Mouse (Mus musculus): ENCODE data around the gene Leng1. TPM values are rescaled to one million over a fixed set of nuclear protein-coding genes. Genes with fewer than 3 reads are reported as not detected.

Leng1 gene
- polyA plus RNA-seq (2017; shearing (Covaris generic)): 25.6 TPM

GRCm38 (mm10) chr7:3665215-3666114 lies at the start of gene Leng1:
TSS of gene Leng1 (minus strand) at chr7:3665840.

DNA sequence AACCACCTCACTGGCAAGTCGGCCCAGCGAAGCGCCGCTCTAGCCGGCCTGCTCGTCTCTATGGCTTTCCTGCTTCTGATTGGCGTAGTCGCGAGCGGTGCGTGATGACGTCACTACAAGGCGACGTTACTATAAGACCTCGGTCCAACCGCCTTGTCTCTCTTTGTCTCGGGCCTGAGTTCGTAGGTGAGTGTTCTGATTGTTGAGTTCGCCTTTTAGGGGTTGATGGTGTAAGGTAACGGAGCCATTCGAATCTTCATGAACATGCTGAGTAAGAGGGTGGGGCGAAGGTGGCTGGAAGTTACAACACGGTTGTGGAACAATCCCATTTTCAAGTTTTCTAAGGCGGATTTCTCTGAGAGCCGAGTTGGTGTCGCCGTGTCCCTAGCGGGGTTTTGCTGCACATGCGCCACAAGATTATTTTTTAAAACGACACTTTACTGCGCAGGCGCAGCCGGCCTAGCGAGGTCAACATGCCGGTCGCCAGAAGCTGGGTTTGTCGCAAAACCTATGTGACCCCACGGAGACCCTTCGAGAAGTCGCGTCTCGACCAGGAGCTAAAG lies 38.3 kb upstream of the Leng1 start, which contains the start of gene Rps9:
TSS of gene Rps9 (plus strand) at position 115 of the 563 bp plus-strand sequence.

GRCm38 (mm10) chr7:3692987-3693808 lies 27.6 kb upstream of the Leng1 start, which contains the start of gene Mboat7:
TSS of gene Mboat7 (minus strand) at chr7:3693523.

DNA sequence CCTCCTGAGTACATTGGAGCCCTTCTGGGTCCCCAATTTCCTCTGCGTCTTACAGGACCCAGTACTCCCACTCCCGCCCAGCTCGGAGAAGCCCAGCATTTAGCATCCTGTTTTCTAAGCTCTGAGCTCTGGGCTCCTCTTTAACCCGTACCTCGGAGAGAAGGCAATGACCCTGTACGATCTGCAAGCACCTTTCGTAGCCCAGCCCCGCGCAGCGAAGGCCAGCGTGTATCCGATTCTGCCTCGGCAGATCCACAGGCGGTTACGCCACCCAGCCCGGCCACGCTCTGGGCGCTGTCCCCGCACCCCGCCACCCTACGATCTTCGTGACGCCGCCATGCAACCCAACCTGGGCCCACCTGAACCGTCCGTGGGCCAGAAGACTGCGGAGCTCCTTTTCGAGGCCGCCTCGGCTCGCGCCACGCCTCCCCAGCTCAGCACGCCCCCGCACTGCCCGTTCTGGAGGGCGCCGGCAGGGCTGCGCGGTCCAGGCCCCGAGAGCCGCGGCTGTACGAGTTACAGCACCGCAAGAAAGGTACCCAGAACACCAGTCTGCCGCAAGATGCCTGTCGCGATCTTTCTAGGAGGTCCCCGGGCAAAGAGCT lies 26.8 kb upstream of the Leng1 start, which contains the start of gene Tsen34:
TSS of gene Tsen34 (plus strand) at position 482 of the 605 bp plus-strand sequence.

DNA sequence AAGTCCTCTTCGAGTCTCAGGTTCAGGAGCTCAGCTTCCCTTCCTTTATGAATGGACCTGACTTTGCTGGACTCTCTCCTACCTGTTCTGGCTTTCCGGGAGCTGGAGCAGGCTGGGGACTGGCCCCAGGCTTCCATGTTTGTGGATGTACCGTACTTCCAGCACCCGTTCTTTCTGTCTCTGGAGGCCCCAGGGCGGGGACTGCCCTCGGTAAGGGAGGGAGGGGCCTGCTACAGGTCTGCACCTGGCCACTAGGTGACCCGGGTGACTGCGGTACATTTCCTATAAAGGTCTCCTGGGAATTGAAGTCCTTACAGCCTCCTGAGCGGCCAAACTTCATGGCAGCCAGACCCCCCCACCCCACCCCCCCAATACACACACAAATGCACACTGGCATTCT lies 11.7 kb upstream of the Leng1 start, which contains the start of gene Tmc4:
TSS of gene Tmc4 (minus strand) at position 212 of the 400 bp plus-strand sequence.

GRCm38 (mm10) chr7:3644672-3645487 lies 20.8 kb downstream of the Leng1 start, which contains the start of gene Cnot3:
TSS of gene Cnot3 (plus strand) at chr7:3645268.

GRCm38 (mm10) chr7:3629543-3630477 lies 35.8 kb downstream of the Leng1 start, which contains the start of the genes Tfpt and Prpf31:
TSS of gene Tfpt (minus strand) at chr7:3629929.
TSS of gene Prpf31 (plus strand) at chr7:3629985.

DNA sequence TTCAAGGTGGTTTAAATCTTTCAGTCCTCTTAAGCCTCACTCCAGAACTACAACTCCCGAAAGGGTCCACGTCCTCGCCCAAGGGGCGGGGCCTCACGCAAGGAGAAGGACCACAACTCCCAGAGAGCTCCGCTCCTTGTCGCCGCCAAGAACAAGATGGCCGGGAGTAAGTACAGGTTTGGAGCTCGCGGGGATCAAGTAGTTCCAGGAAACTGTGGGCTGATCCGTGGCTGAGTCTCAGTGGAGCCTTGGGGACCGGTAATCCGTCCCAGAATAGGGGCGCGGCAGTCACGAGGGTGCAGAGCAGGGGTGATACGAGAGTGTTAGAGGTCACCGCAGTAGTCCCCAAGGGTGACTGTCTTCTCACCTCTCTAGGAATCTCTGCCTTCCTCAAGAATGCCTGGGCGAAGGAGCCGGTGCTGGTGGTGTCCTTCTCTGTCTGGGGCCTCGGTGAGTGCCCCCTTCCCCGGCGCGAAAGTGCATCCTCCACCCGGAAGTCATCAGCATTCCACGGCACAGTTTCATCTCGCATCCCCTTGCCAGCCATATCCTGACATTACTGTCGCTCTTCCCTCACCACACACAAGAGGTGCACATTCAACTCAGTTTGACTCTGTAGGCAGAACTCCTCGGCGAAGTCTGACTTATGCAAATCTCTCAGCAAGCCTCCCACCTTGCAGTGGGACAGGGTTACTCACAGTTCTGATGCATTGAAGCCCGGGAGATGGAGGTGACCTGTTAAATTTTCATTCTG lies 48.2 kb downstream of the Leng1 start, which contains the start of gene Ndufa3:
TSS of gene Ndufa3 (plus strand) at position 132 of the 754 bp plus-strand sequence.

DNA sequence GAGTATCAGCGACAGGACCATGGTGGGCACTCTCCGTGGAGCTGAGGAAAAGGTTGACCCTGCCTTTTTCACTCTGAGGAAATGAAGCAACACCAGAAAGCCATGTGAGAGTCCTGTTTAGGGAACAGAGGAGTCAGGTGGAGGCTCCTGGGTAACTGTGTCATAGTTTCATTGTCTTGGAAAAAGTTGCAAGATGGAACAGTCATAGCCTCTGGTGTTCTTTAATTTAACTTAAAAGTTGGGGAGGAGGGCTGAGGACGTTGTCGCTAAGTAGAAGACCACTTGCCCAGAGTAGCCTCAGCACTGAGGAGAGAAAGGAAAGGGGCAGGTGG lies 49.6 kb downstream of the Leng1 start, which contains the start of gene Oscar:
TSS of gene Oscar (minus strand) at position 101 of the 332 bp plus-strand sequence.

Other genes with a start within 250 kb of the Leng1 start
- gene Cacng6, start 241.6 kb downstream of the Leng1 start, polyA plus RNA-seq (2017; shearing (Covaris generic)): not detected
- gene Tarm1, start 163.2 kb downstream of the Leng1 start, polyA plus RNA-seq (2017; shearing (Covaris generic)): not detected
- gene Oscar, start 49.7 kb downstream of the Leng1 start, polyA plus RNA-seq (2017; shearing (Covaris generic)): not detected
- gene Ndufa3, start 48.5 kb downstream of the Leng1 start, polyA plus RNA-seq (2017; shearing (Covaris generic)): 542 TPM
- 48.3 TPM for gene Tfpt, start 35.9 kb downstream of the Leng1 start, polyA plus RNA-seq (2017; shearing (Covaris generic))
- gene Prpf31, start 35.9 kb downstream of the Leng1 start, polyA plus RNA-seq (2017; shearing (Covaris generic)): 93.8 TPM
- 115 TPM for gene Cnot3, start 20.6 kb downstream of the Leng1 start, polyA plus RNA-seq (2017; shearing (Covaris generic))
- 5.4 TPM for gene Tmc4, start 11.7 kb upstream of the Leng1 start, polyA plus RNA-seq (2017; shearing (Covaris generic))
- gene Tsen34, start 27.0 kb upstream of the Leng1 start, polyA plus RNA-seq (2017; shearing (Covaris generic)): 13.1 TPM
- gene Mboat7, start 27.7 kb upstream of the Leng1 start, polyA plus RNA-seq (2017; shearing (Covaris generic)): 66.2 TPM
- gene Rps9, start 38.2 kb upstream of the Leng1 start, polyA plus RNA-seq (2017; shearing (Covaris generic)): 2,164 TPM
- 1.5 TPM for gene Pirb, start 54.6 kb upstream of the Leng1 start, polyA plus RNA-seq (2017; shearing (Covaris generic))
- not detected for gene Gm15448, start 159.8 kb upstream of the Leng1 start, polyA plus RNA-seq (2017; shearing (Covaris generic))
- gene Pira2, start 179.2 kb upstream of the Leng1 start, polyA plus RNA-seq (2017; shearing (Covaris generic)): 0.90 TPM
- not detected for gene Gm14548, start 232.3 kb upstream of the Leng1 start, polyA plus RNA-seq (2017; shearing (Covaris generic))
- not detected for gene Lilra6, start 249.7 kb upstream of the Leng1 start, polyA plus RNA-seq (2017; shearing (Covaris generic))

All from activated CD4-positive, CD25-positive, alpha-beta regulatory T cell, adult 9 weeks (primary cell).